Mouse (Mus musculus) bone marrow macrophage, adult 2 months (primary cell): ENCODE results near the gene Odr4.

ENCODE experiments used
- CTCF ChIP-seq: IDR thresholded peaks from 2 replicates; pipeline ENCODE4 v1.5.1; 2012; ENCODE audit warnings: low read depth, mild to moderate bottlenecking, low read length, moderate library complexity
- POLR2A ChIP-seq: IDR thresholded peaks from 2 replicates; pipeline ENCODE4 v1.6.1; 2012; ENCODE audit warnings: mild to moderate bottlenecking, low read depth, low read length, borderline replicate concordance

DNA sequence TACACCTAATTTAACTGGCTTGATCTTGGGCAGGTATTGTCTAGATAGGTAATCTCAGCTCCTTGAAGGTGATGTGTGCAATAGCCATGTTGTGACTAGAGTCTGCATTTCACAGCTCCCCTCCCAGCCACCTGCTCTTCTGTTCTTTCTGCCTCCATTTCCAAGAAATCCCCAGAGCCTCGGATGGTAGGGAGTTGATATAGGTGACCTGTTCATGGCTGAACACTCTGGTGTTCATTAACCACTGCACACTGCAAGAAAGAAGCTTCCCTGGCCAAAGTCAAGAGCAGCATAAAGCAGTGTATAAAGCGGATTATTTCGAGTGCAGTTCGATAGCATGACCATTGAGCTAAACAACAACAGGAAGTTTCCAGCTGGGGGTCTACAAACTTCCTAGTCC is 25.5 kb upstream of the Odr4 start:
- TF ChIP-seq CTCF (no peak), POLR2A (no peak)
